Mouse (Mus musculus) NIH3T3 (cell line): ENCODE measurements around the gene Anxa6.
A peak's percentile ranks its signal among the peaks of the same experiment; 100 is the strongest.
"Not testable (repeated sequence)": the region's sequence is repeated elsewhere in the genome, so short reads cannot be mapped to it uniquely, and the experiment has no call there.

ENCODE experiments used
- DNase-seq: peaks from one replicate; pipeline ENCODE4 v3.0.0-alpha.2; 2012; ENCODE audit warnings: low read depth

Anxa6 gene

DNA sequence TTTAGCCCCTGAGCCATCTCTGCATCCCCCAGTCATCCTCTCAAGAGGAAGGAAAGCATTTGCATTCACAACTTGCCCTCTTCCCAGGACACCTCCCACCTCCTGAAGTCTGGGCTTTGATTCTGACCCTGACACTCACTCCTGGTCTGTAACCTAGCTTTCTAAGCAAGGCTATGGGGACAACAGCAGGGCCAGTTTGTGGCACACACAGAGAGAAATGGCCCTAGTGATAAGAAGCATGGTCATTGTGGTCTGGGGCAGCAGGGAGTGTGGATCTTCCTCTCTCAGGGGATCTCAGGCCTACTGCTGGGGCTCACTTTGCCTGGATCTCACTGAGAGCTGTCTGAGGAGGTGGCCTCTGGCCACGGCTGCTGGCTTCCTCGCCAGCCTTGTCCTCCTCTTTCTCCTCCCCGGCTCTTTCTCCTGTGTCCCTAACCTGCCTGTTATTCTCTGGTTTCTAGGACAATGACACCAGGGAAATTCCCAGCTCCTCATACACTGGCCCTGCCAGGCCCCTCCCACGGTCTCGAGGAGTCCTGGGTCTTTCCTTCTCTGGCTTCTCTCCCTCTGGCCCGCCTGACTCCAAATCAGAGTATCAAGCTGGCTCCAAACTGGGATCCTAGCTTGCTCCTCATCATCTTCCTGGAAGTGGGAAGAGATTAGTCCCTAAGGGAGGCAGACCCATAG is 71.9 kb downstream of the Anxa6 start:
- DNase-seq, result no peak

DNA sequence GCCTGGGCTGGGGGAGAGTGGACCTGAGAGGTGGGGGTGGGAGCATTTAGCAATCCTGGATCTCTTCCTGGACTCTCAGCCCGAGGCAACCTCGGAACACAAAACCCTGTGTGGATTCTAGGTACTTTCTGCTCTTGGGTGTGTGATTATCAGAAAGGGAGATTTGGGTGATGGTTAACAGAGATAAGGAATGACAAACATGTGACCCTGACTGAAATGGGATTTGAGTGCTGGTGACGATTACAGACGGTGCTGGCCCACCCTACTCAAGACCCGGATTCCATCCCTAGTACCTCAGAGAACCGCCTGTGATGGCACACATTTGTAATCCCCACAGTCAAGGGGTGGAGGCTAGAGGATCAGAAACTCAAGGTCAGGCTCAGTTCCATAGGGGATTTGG is 73.0 kb downstream of the Anxa6 start:
- no peak for DNase-seq

DNA sequence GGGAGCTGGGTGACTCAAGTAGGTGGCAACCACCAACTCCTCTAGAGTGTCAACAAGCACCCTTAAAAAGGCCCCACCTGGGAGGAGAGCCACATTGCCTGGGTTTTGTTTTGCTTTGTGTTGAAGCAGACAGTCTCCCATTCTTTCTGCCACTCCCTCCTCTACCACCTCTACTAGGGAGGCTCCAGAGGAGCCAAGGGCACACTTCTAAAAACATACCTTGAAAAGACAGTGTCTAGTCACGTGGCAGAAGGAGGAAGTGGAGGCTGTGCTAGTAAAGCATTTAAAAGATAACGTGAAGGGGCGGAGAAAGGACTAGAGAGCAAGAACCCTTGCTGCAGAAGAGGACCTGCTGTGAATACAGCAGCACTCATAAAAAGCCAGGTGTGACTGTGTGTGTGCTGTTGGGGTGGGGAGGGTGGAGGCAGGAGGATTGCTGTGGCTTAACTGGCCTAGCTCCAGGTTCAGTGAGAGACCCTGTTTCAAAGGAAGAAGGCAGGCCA is 74.6 kb downstream of the Anxa6 start:
- DNase-seq, result no peak

DNA sequence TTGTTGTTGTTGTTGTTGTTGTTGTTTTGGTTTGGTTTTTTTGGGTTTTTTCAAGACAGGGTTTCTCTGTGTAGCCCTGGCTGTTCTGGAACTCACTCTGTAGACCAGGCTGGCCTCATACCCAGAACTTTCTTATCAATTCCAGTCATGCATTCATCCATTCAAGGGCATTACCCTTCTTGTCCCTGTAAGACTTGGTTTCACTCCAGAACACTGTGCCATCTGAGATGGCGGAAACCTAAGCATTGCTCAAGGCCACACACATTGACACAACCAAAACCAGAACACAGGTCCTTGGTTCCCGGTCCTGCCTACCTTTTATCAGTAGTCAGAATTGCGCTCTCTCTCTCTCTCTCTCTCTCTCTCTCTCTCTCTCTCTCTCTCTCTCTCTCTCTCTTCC is 75.5 kb downstream of the Anxa6 start:
- DNase-seq, result not testable (repeated sequence)

DNA sequence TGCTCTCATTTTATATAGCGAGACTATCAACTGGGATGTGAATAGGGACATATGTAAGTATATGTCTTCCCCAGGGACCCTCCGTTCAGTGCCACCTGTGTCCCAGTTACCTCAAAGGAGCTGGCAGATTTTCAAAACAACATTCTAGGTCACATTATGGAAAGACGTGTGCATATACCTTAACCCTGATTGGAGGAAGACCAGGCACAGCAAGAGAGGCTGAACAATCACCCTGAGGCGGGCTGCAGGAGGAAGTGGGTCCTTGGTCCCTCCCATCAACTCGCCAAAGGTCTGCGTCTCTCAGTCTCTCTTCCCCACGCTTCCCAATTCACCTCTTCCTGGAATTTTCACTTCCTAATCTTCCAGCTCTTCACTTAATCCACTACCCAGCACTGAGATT is 76.3 kb downstream of the Anxa6 start:
- DNase-seq, result no peak

DNA sequence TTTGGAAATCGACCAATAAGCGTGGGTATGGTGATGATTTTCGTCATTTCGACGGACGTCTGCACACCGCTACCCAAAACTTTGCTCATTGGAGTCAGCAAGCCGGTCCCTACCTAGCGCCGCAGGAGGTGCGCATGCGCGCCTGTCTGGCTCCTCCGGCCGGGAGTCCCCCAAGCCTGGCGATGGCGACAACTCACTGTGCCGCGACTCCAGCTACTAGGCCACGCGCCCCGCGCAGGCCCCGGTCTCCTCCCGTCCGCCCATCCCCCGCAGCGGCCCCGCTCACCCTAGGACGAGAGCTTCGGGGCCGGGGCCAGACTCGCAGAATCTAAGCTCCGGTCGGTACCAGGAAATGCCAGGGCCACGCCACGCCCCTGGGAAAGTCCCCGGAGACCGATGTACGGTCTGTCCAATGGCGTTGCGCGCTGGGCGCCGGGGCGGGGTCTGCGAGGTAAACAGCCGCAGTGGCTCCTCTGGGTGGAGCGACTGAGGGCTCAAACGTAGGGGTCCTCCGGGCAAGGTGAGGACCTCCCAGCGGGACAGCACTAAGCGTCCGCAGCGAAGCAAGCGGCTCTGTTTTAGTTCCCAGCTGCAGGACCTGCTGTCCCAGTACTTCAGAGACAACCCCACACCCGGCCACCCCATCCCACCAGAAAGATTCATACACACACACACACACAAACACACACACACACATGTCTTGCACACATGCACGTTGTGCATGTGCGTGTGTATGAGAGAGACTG is 77.3 kb downstream of the Anxa6 start:
- peak; percentile 99 for DNase-seq

DNA sequence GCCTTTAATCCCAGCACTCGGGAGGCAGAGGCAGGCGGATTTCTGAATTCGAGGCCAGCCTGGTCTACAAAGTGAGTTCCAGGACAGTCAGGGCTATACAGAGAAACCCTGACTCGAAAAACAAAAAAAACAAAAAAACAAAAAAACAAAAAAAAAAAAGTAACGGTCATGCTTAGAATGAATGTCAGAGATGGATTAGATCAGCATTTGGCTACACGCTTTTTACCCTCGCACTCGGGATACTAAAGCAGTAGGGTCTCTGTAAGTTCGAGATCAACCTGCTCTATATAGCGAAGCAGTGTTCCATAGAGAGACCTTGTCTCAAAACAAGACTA is 77.9 kb downstream of the Anxa6 start:
- not testable (repeated sequence) for DNase-seq

DNA sequence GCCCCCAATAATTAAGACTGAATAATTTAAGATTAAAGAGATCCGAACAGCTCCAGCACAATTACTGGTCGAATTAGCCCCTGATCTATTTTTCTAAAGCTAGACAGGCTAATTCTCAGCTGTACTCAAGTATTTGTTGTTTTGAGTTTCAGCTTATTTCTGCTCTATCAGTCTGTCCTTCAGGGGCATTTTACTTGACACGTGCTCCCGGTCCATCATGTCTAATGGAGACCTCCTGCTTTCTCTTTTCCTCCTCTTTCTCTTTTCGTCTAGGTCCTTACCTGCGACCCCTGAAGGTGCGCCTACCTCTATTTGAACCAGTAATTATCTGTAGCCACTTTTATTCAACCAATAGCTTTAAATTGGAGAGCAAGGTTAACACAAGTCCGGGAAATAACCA is 78.5 kb downstream of the Anxa6 start:
- DNase-seq, result no peak

DNA sequence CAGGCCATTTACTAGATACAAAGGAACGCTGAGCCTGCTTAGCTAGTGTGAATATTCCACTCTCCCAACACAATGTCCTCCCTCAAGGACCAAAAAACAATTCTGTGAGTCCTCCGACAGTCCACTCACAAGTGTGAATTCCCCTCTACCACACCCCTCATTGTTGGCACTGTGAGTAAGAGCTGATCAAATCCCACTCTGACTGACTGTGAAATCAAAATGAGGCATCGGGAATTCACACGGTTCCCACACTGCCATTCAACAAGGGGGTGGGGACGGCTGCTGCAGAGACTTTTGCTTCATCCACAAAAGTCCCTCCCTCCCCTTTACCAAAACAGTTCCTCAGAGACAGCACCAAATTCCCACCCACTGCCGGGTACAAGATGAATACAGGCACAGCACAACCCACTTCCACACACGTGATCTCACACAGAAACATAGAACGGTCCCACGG is 79.2 kb downstream of the Anxa6 start:
- DNase-seq, result no peak

DNA sequence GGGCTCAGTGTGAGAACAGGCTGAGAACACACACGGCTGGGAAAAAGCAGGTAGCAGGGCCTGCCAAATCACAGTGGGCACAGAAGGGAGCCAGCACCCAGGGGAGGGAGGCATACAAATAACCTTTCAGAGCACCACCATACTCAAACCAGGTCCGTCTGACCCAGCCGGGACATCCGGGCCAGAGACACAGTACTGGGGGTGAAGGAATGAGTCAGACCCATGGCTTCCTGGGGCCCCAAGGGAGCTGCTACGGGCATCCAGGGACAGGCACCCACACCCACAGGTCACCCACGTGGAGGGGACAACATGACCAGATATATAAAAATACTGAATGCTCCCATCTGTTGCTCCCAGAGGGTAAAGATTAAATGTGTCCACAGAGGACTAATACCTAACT is 80.6 kb downstream of the Anxa6 start:
- no peak for DNase-seq

DNA sequence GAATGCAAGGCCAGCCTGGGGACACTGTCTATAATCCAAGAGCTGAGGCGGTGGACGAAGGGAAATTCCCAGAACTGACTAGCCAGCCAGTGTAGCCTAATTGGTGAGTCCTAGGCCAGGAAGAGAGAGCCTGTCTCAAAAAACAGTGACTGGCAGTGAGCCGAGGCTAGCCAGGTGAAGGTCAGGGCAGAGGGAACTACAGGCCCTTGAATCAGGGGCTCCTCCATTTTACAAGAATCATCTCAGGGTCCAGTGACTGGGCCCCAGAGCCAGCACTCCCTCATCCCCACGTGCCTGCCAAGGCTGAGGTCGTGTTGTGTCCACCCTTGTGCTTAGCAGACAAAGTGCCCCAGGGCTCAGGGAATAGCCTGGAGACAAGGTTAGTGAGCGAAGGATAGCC is 82.6 kb downstream of the Anxa6 start:
- no peak for DNase-seq

DNA sequence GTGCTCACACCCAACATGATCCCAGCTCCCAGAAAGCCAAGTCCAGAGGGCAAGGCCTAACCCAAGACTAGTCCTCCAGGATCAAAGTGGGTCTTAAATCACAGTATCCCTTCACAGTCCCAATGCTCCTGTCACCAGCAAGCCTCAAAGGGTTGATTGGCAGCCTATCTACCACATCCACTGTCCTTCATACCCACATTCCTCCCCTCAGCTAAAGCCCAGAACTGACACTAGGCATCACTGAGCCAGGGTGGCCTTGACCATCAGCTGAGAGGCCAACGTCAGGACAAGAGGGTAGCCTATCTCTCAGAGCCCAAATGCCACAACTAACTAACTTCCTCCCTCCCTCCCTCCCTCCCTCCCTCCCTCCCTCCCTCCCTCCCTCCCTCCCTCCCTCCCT is 83.5 kb downstream of the Anxa6 start:
- DNase-seq, result no peak

DNA sequence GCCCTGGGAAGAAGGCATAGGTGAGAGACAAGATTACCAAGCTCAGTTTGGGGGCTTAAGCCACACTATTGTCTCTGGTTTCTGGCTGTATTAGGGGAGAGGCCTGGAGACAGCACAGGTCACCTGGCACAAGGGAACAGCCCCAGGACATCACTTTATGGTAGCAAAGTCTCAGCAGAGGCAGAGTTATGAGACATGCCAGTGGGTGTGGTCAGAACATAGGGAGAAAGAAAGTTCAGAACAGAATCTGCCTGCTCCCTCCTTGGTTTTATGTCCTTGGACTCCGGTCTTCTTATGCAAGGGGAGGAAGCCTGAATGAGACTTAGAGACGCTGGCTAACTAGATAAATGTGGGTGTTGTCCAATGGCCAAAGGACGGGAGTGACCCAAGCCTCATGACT is 88.5 kb downstream of the Anxa6 start:
- DNase-seq, result no peak

DNA sequence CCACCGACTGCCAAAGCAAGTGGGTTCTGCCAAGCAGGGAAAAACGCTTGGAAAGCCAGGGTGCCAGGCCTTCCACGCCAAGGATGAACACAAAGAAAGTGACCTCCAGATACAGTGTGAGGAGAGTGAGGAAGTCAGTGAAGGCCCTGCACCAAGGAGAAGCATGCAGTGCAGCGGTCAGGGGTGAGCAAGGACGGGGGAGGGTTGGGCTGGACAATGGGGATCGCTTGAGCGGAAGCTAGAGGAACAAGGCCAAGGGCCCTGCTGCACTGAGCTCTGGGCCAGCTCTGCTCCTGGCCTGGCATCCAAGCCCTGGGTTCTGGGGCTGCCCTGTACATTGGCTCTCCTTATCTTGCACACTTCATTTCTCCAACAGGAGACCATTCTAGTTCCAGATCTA is 93.2 kb downstream of the Anxa6 start:
- DNase-seq, result no peak

DNA sequence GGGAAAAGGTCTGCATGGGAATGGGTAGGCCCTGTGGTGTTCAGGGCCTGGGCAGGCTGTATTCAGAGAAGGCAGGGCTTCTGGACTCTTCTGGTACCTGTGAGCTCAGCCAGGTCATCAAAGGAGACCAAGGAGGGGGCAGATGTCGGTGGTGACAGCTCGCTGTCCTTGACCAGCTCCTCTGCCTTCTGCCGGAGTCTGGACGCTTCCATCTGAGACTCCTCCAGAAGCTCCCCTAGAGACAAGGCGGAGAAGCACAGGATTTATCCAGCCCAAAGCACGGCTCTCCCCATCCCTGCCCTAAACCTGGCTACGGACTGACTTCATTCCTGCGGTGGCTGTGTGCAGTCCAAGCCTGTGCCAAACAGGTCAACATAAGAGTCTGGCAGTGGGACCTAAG is 93.7 kb downstream of the Anxa6 start:
- DNase-seq, result no peak

DNA sequence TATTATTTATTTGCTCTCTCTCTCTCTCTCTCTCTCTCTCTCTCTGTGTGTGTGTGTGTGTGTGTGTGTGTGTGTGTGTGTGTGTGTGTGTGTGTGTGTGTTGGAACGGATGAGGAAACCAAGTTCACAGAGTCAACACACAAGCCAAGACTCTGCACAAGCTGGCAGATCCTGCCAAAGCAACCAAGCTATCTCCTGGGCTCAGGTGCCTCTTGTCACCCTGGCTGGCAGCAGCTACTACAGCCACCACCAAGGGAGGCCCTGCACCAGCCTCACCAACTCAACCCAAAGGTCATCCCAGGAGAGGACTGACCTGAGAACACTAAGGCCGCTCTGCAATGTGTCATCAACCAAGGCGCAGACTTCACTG is 96.5 kb downstream of the Anxa6 start:
- no peak for DNase-seq

DNA sequence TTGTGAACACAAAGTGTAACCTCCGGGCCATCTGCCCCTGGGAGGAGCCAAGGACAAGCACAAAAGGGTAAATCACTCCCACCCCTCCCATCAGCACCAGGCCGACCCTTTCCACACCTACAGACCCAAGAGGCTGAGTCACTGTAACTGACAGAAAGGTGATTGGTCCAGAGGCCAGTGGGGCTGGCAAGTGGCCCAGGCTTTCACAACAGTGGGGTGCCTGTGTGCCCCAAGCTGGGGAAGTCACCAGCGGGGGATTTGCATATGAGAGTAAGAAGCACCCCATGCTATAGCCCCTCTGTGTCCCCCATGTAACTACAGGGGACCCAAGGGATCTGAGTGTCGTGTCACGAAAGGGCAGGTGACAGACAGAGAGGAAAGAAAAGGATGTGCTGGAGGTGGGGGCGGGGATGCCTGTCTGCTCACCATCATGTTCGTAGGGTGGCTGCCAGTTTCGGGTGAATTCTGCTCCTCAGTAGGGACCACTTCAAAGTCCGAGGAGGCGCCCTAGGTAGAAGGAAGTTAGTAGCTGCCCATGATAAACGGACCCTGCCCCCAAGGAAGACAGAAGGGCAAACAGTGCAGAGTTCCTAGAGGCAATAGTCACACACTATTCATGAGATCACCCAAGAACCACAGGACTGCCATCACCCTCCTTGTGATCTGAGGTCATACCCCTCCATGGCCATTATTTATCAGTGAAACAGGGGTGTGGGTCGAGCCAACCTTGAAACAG is 97.0 kb downstream of the Anxa6 start:
- peak; percentile 83 for DNase-seq

DNA sequence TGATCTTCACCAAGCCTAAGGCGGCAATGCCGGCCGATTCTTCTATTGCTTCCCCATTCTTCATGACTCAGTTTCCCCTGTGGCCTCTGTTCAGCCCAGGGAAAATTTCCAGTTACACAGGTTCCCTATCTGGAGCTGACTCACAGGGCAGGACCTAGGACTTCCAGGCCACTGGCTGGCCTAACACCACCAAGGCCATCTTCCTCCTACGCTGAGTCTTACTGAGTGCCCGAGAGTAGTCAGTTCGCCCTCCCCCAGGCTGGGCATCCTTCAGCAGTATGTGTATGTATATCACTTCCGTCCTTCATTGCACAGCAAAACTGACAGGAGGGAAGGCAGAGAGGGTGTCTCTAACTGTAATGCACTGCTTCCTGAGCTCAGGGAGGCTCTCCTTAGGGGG is 99.0 kb downstream of the Anxa6 start:
- no peak for DNase-seq

DNA sequence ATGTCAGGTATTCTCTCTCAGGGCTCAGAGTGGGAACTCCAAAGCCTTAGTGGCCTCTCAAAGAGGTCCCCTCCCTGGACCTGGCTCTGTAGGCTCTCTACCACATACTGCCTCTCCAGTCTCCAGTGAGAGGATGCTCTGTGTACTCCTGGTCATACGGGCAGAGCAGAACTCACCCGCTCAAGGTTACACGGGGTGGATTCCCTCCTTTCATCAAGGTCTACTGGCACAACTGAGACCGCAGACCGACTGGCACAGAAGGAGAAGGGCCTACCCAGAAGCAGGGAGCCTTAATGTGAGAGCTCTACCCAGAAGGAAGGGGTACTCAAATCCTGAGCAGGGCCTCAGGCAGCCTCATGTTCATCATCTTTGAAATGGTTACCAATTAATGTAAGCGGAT is 100.7 kb downstream of the Anxa6 start:
- no peak for DNase-seq

DNA sequence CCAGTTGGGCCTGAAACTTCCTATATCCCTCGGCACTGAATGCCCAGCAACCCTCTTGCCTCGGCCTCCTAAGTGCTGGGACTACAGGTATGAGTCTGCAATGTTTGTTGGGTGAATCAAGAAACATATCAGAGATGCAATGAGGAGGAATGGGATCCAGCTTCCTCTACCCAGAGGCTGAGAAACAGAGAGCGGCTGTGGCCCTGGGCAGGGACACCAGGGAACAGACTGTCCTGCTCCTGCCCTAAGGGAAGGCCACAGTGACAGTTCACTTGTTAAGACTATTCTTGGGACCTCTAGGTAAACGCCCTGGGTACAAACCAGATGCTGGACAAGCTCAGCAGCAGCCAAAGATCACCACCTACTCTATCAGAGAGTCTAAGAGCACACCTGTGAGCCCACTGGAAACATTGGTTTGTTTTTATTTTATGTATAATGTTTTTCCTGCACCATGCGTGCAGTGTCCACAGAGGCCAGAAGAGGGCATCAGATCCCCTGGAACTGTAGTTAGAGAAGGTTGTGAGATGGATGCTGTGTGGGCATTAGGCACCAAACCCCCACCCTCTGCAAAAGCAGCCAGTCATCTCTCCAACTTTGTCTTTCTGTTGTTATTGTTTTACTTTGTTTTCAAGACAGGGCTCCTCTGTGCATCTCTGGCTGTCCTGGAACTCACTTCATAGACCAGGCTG is 101.7 kb downstream of the Anxa6 start:
- DNase-seq, result peak; percentile 76

DNA sequence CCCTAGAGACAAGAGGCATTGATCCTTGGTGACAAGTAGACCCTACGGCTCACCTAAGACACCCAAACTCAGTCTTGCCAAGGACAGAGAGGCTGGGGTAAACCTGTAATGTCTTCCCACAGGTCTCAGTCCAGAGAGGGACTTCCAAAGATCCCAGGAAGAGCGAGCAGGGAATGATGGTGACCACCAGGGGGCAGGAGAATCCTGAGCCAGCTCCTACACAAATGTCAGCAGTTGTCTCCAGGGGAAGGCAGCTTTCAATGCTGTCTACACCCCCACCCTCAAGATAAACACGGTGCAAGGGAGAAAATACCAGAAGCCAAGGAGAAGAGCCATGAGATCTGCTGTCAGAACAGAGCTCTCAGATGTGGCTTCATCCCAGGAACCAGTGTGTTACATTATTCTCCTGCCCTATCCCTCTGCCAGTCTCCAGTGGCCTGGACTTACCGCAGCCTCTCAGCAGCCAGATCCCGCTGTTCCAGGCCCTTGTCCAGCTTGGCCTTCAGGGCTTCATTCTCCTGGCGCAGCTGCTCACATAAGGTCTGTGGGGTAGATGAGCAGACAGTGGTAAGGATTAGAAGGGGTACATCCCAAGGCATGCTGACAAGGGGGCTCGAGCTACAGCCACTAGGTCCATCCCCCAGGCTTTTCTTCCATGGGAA is 102.8 kb downstream of the Anxa6 start:
- DNase-seq, result peak; percentile 88

DNA sequence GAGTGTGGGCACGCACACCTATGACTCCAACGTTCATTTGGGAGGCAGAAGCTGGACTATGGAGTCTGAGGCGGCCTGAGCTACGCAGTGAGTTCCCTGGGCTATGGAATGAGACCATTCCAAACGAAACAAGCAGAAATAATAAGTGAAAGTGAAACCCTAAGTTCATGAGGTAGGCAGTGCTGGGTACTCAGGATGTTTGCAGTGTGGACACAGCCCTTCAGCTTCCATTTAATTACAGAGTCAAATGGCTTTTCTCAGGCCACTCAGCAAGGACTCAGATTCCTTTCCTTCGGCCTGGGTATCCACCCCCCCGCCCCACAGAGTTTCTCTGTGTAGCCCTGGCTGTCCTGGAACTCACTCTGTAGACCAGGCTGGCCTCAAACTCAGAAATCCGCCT is 103.5 kb downstream of the Anxa6 start:
- no peak for DNase-seq
